Mouse (Mus musculus) lung, adult 2 months (tissue): ENCODE data around the gene Irf2bp1. TPM values are rescaled to one million over a fixed set of nuclear protein-coding genes. Genes with fewer than 3 reads are reported as not detected.

Experiments
- DNase-seq: peaks from one replicate; pipeline ENCODE4 v3.0.0; 2022
- H3K4me1 ChIP-seq: fragments of 200-500 bp; 2 replicates; pipeline ENCODE4 v1.6.1; 2011; ENCODE audit warnings: low read length; ENCODE audit not compliant: control insufficient read depth, insufficient read depth
- H3K4me3 ChIP-seq: fragments of 200-500 bp; replicated peaks from 2 replicates; pipeline ENCODE3; 2011; ENCODE audit warnings: low read depth, mild to moderate bottlenecking, control low read depth, low read length; ENCODE audit errors: extremely low read depth
- CTCF ChIP-seq: fragments of 200-500 bp; IDR thresholded peaks from 2 replicates; pipeline ENCODE4 v1.5.1; 2011; ENCODE audit warnings: mild to moderate bottlenecking, low read length, control low read depth; ENCODE audit not compliant: insufficient read depth
- POLR2A ChIP-seq: fragments of 200-500 bp; IDR thresholded peaks from 2 replicates; pipeline ENCODE4 v1.6.1; 2011; ENCODE audit warnings: low read depth, mild to moderate bottlenecking, control low read depth, low read length, borderline replicate concordance; ENCODE audit errors: extremely low read depth
- WGBS: fragments of 180-500 bp; shearing (Covaris S2); methylation state at CpG from one replicate; pipeline ENCODE4 v1.1.7; 2018; 5-methylcytosine and 5-hydroxymethylcytosine counted together
- polyA plus RNA-seq: library from polyadenylated mRNA; depleted of rRNA; stranded (reverse); fragments of >200 nt; gene quantifications from 2 replicates; pipeline ENCODE4 v1.2.3, GENCODE M21; 2012

The Irf2bp1 gene
- polyA plus RNA-seq, 1 experiment, result 34.7 TPM

DNA sequence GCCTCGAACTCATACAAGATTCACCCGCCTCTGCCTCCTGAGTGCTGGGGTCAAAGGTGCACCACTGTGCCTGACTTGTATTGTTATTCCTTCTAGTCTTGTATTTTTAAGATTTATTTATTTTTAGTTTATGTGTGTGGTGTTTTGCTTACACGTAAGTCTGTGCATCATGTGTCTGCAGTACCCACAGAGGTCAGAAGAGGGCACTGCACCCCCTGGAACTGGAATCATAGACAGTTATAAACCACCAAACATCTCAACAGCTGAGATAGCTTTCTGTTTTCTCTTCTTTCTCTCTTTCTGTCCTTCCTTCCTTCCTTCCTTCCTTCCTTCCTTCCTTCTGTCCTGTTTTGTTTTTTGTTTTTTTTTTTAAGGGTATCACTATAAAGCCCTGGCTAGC lies 32.9 kb upstream of the Irf2bp1 start:
- DNase-seq, result no peak
- 86% methylated on average over 3 of the region's 3 CpGs for WGBS
- no peak overlapping the region for H3K4me3 ChIP-seq
- no peaks in the 10 kb centered on the region for H3K4me1 ChIP-seq
- TF ChIP-seq CTCF (0 out of 2 replicates have a peak, but pooled peaks have one; percentile 5), POLR2A (no peak)

DNA sequence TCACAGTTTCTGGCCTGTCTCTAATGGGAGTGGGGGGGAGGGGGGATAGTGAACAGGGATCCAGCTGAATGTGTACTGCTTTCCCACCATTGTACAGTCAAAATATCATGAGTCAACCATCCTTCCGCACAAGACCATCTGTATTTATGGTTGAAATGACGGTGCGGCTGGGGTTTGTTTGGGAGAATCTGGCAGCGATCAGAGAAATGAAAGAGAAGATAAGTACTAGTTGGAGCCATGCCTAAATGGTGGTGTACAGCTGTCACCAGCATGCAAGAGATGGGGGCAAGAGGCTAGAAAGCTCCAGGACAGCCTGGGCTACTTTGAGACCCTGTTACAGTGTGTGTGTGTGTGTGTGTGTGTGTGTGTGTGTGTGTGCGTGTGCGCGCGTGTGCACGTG lies 25.5 kb upstream of the Irf2bp1 start:
- TF ChIP-seq POLR2A (no peak), CTCF (no peak)
- WGBS, result 72% methylated on average over 9 of the region's 9 CpGs
- Histone ChIP-seq H3K4me1 (no peaks in the 10 kb centered on the region), H3K4me3 (no peak overlapping the region)
- DNase-seq, result no peak

GRCm38 (mm10) chr7:18986503-18986902 lies 17.3 kb upstream of the Irf2bp1 start:
- no peaks in the 10 kb centered on the region for H3K4me1 ChIP-seq
- no peak for TF ChIP-seq CTCF
- TF ChIP-seq POLR2A, result no peak

GRCm38 (mm10) chr7:18987100-18987499 lies 16.7 kb upstream of the Irf2bp1 start, which contains the start of gene Nanos2:
Nanos2 (plus strand) TSS chr7:18987400.
- no peak for TF ChIP-seq CTCF
- TF ChIP-seq POLR2A, result no peak
- Histone ChIP-seq H3K4me1 (no peaks in the 10 kb centered on the region), H3K4me3 (no peak within 1 kb of the TSS)
- no peak for DNase-seq
- WGBS, result 31% methylated on average over 2 of the region's 2 CpGs

More at GRCm38 (mm10) chr7:18986503-18986902, 17.3 kb upstream of the Irf2bp1 start:
- no peak overlapping the region for H3K4me3 ChIP-seq
- WGBS, result 51% methylated on average over 2 of the region's 2 CpGs
- DNase-seq, result no peak

GRCm38 (mm10) chr7:18987747-18988146 lies 16.1 kb upstream of the Irf2bp1 start:
- H3K4me1 ChIP-seq, result no peaks in the 10 kb centered on the region
- no peak for TF ChIP-seq POLR2A
- TF ChIP-seq CTCF, result no peak
- WGBS, result 72% methylated on average over 13 of the region's 13 CpGs
- no peak for DNase-seq
- no peak overlapping the region for H3K4me3 ChIP-seq

GRCm38 (mm10) chr7:18988780-18989179 lies 15.1 kb upstream of the Irf2bp1 start:
- Histone ChIP-seq H3K4me3 (no peak overlapping the region), H3K4me1 (no peaks in the 10 kb centered on the region)
- TF ChIP-seq POLR2A, result no peak
- no peak for TF ChIP-seq CTCF
- no peak for DNase-seq
- WGBS, result 54% methylated on average over 6 of the region's 6 CpGs

DNA sequence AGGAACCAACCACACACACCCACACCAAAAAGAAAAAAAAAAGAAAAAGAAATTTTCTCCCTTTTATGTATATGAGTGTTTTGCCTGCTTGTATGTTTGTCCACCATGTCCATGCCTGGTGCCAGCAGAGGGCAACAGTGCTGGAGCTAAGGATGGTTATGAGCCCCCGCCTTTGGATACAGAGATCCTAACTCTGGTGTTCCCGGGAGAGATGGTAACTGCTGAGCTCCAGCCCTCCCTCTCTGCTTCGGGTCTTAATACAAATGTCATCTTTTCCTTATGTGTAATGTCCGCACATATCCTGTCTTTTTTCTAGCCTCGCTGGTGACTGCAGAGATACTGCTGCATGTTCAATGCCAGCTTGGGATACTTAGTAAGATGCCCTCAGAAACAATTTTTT lies 13.8 kb upstream of the Irf2bp1 start:
- WGBS, result 7% methylated on average over 5 of the region's 5 CpGs
- no peak overlapping the region for H3K4me3 ChIP-seq
- TF ChIP-seq CTCF (no peak), POLR2A (no peak)
- no peak for DNase-seq
- H3K4me1 ChIP-seq, result no peaks in the 10 kb centered on the region

GRCm38 (mm10) chr7:18990601-18991295 lies 13.1 kb upstream of the Irf2bp1 start, which contains the start of gene Mypop:
Mypop (plus strand) TSS chr7:18991245.
- peak within 1 kb of the TSS; percentile 32 for H3K4me3 ChIP-seq
- H3K4me1 ChIP-seq, result no peaks in the 10 kb centered on the region
- under 1% methylated on average over 37 of the region's 37 CpGs for WGBS
- DNase-seq, result peak; percentile 97
- TF ChIP-seq POLR2A (peak; percentile 80; the same call in 1 of the 2 replicates), CTCF (no peak)

DNA sequence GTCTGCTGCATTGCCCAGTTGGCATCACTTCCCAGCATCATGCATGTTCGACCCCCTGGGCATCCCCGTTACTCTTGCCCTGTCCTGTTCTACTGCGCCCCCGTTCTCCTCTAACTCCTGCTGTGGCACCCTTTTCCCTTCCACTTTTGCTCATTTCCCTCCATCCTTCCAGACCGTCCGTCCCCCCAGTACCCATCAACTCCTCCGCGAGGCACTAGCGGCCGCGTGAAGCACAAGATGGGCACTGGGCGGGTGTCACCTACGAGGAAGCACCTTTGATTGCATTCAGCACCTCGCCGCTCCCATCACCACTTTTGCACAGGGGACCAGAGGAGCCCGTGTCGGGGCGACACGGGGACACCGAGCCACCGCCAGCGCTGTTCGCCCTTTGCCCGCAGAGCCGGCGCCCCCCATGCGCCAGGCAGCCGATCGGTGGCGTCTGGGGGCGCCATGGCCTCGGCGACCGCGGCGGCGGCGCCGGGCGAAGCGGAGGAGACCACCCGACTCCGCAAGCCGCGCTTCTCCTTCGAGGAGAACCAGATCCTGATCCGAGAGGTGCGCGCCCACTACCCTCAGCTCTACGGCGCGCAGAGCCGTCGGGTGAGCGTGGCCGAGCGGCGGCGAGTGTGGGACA lies 12.1 kb upstream of the Irf2bp1 start:
- WGBS, result 2% methylated on average over 59 of the region's 59 CpGs
- DNase-seq, result peak; percentile 33
- no peak for TF ChIP-seq CTCF
- TF ChIP-seq POLR2A, result no peak
- Histone ChIP-seq H3K4me1 (no peaks in the 10 kb centered on the region), H3K4me3 (peak overlapping the region; percentile 32)

DNA sequence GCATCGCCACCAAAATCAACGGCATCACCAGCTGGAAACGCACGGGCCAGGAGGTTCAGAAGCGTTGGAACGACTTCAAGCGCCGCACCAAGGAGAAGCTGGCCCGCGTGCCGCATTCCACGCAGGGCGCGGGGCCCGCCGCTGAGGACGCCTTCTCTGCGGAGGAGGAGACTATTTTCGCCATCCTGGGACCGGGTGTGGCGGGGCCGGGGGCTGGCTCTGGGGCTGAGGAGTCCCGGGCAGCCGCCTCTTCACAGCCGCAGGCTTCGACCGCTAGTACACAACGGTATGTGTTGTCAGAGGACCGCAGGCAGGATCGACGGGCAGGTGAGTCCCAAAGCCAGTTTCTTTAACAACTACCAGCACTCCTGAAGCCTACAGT lies 11.6 kb upstream of the Irf2bp1 start:
- H3K4me1 ChIP-seq, result no peaks in the 10 kb centered on the region
- peak overlapping the region; percentile 32 for H3K4me3 ChIP-seq
- peak; percentile 35 for DNase-seq
- TF ChIP-seq CTCF, result no peak
- TF ChIP-seq POLR2A, result no peak
- 3% methylated on average over 31 of the region's 31 CpGs for WGBS
